Mouse (Mus musculus): Measurements from ENCODE around the gene Cd200. TPM values are rescaled to one million over a fixed set of nuclear protein-coding genes. Genes with fewer than 3 reads are reported as not detected.
"Not testable (repeated sequence)": the region's sequence is repeated elsewhere in the genome, so short reads cannot be mapped to it uniquely, and the experiment has no call there.

The Cd200 gene
- polyA plus RNA-seq (2016; fragmentation: Nextera tagmentation; extraction: Ambion mirVana), result 27.2 and 28.4 TPM in 2 replicates

- Histone ChIP-seq H3K27ac (peak within 1 kb of the TSS; percentile 65; the same call in 1 of the 2 replicates), H3K4me3 (peak within 1 kb of the TSS; percentile 61), H3K4me1 (no peaks in the 10 kb centered on the region), H3K27me3 (no peaks in the 10 kb centered on the region), H3K4me2 (replicated peaks) (peak within 1 kb of the TSS; percentile 69), H3K9me3 (no peaks in the 10 kb centered on the region), H3K9ac (peak within 1 kb of the TSS; percentile 59), H3K36me3 (no peaks in the 10 kb centered on the region)
- under 1% methylated on average over 28 of the region's 28 CpGs for WGBS
- peak; percentile 92 for ATAC-seq (ENCODE audit: insufficient number of reproducible peaks, insufficient read depth, low FRiP score, low TSS enrichment)
Measured at GRCm38 (mm10) chr16:45408425-45409063, at the start of gene Cd200. TSS of gene Cd200 (minus strand) at chr16:45409053.

- Histone ChIP-seq H3K27me3 (no peaks in the 10 kb centered on the region), H3K27ac (no peak overlapping the region), H3K4me3 (no peak overlapping the region), H3K36me3 (no peaks in the 10 kb centered on the region), H3K4me2 (replicated peaks) (no peak overlapping the region), H3K4me1 (no peaks in the 10 kb centered on the region), H3K9me3 (no peaks in the 10 kb centered on the region), H3K9ac (no peak overlapping the region)
- no peak for ATAC-seq (ENCODE audit: insufficient number of reproducible peaks, insufficient read depth, low FRiP score, low TSS enrichment)
Measured at GRCm38 (mm10) chr16:45454762-45455161, 45.9 kb upstream of the Cd200 start.

GRCm38 (mm10) chr16:45437230-45437739, 28.4 kb upstream of the Cd200 start:
- H3K9ac ChIP-seq, result no peak overlapping the region
- 92% methylated on average over 1 of the region's 1 CpGs for WGBS
- H3K4me3 ChIP-seq, result no peak overlapping the region
- no peak for ATAC-seq (ENCODE audit: insufficient number of reproducible peaks, insufficient read depth, low FRiP score, low TSS enrichment)
- H3K27ac ChIP-seq, result no peak overlapping the region
- H3K36me3 ChIP-seq, result no peaks in the 10 kb centered on the region
- H3K27me3 ChIP-seq, result no peaks in the 10 kb centered on the region
- no peaks in the 10 kb centered on the region for H3K9me3 ChIP-seq
- H3K4me1 ChIP-seq, result no peaks in the 10 kb centered on the region
- H3K4me2 ChIP-seq (replicated peaks), result no peak overlapping the region

- Histone ChIP-seq H3K36me3 (no peaks in the 10 kb centered on the region), H3K27ac (no peak overlapping the region), H3K4me1 (no peaks in the 10 kb centered on the region), H3K9ac (no peak overlapping the region), H3K4me3 (no peak overlapping the region), H3K27me3 (no peaks in the 10 kb centered on the region), H3K4me2 (replicated peaks) (no peak overlapping the region), H3K9me3 (no peaks in the 10 kb centered on the region)
- no peak for ATAC-seq (ENCODE audit: insufficient number of reproducible peaks, insufficient read depth, low FRiP score, low TSS enrichment)
Measured at GRCm38 (mm10) chr16:45435591-45435990, 26.7 kb upstream of the Cd200 start.

GRCm38 (mm10) chr16:45427651-45428050, 18.8 kb upstream of the Cd200 start:
- WGBS, result 88% methylated on average over 9 of the region's 9 CpGs
- H3K9me3 ChIP-seq, result no peaks in the 10 kb centered on the region
- no peaks in the 10 kb centered on the region for H3K4me1 ChIP-seq
- H3K27ac ChIP-seq, result no peak overlapping the region
- no peaks in the 10 kb centered on the region for H3K27me3 ChIP-seq
- ATAC-seq (ENCODE audit: insufficient number of reproducible peaks, insufficient read depth, low FRiP score, low TSS enrichment), result no peak
- no peak overlapping the region for H3K4me2 ChIP-seq (replicated peaks)
- H3K9ac ChIP-seq, result no peak overlapping the region
- no peaks in the 10 kb centered on the region for H3K36me3 ChIP-seq
- H3K4me3 ChIP-seq, result no peak overlapping the region

- ATAC-seq (ENCODE audit: insufficient number of reproducible peaks, insufficient read depth, low FRiP score, low TSS enrichment), result no peak
- Histone ChIP-seq H3K36me3 (no peaks in the 10 kb centered on the region), H3K27me3 (no peaks in the 10 kb centered on the region), H3K27ac (no peak overlapping the region), H3K9me3 (no peaks in the 10 kb centered on the region), H3K4me2 (replicated peaks) (no peak overlapping the region), H3K4me1 (no peaks in the 10 kb centered on the region), H3K9ac (no peak overlapping the region), H3K4me3 (no peak overlapping the region)
Measured at GRCm38 (mm10) chr16:45413497-45413896, 4.6 kb upstream of the Cd200 start.

GRCm38 (mm10) chr16:45409064-45409446, 202 bp upstream of the Cd200 start:
- H3K9ac ChIP-seq, result peak overlapping the region; percentile 59; the same call in 1 of the 2 replicates
- WGBS, result 37% methylated on average over 7 of the region's 7 CpGs
- 0 out of 2 replicates have a peak, but pooled peaks have one; percentile 8 for ATAC-seq (ENCODE audit: insufficient number of reproducible peaks, insufficient read depth, low FRiP score, low TSS enrichment)
- not testable (repeated sequence) for H3K9me3 ChIP-seq, H3K27ac ChIP-seq, H3K27me3 ChIP-seq, H3K4me1 ChIP-seq, H3K36me3 ChIP-seq
- peak overlapping the region; percentile 61 for H3K4me3 ChIP-seq
- peak overlapping the region; percentile 69 for H3K4me2 ChIP-seq (replicated peaks)

- Histone ChIP-seq H3K36me3 (no peaks in the 10 kb centered on the region), H3K4me2 (replicated peaks) (peak overlapping the region; percentile 69), H3K9me3 (no peaks in the 10 kb centered on the region), H3K27me3 (no peaks in the 10 kb centered on the region), H3K9ac (peak overlapping the region; percentile 59), H3K27ac (peak overlapping the region; percentile 65; the same call in 1 of the 2 replicates), H3K4me3 (peak overlapping the region; percentile 61), H3K4me1 (no peaks in the 10 kb centered on the region)
- ATAC-seq (ENCODE audit: insufficient number of reproducible peaks, insufficient read depth, low FRiP score, low TSS enrichment), result no peak
- WGBS, result 38% methylated on average over 9 of the region's 9 CpGs
Measured at GRCm38 (mm10) chr16:45407645-45408400, 1.0 kb downstream of the Cd200 start.

GRCm38 (mm10) chr16:45407091-45407490, 1.8 kb downstream of the Cd200 start:
- WGBS, result 88% methylated on average over 5 of the region's 5 CpGs
- ATAC-seq (ENCODE audit: insufficient number of reproducible peaks, insufficient read depth, low FRiP score, low TSS enrichment), result no peak
- Histone ChIP-seq H3K9ac (no peak overlapping the region), H3K27ac (no peak overlapping the region), H3K9me3 (no peaks in the 10 kb centered on the region), H3K27me3 (no peaks in the 10 kb centered on the region), H3K4me2 (replicated peaks) (no peak overlapping the region), H3K4me1 (no peaks in the 10 kb centered on the region), H3K36me3 (no peaks in the 10 kb centered on the region), H3K4me3 (no peak overlapping the region)

GRCm38 (mm10) chr16:45402951-45403350, 5.9 kb downstream of the Cd200 start:
- Histone ChIP-seq H3K27ac (no peak overlapping the region), H3K4me2 (replicated peaks) (no peak overlapping the region), H3K9me3 (no peaks in the 10 kb centered on the region), H3K9ac (no peak overlapping the region), H3K27me3 (no peaks in the 10 kb centered on the region), H3K4me3 (no peak overlapping the region), H3K36me3 (no peaks in the 10 kb centered on the region), H3K4me1 (no peaks in the 10 kb centered on the region)
- WGBS, result 67% methylated on average over 2 of the region's 2 CpGs
- ATAC-seq (ENCODE audit: insufficient number of reproducible peaks, insufficient read depth, low FRiP score, low TSS enrichment), result no peak

- Histone ChIP-seq H3K27me3 (no peaks in the 10 kb centered on the region), H3K4me2 (replicated peaks) (no peak overlapping the region), H3K36me3 (no peaks in the 10 kb centered on the region), H3K9ac (no peak overlapping the region), H3K9me3 (no peaks in the 10 kb centered on the region), H3K4me1 (no peaks in the 10 kb centered on the region), H3K27ac (no peak overlapping the region), H3K4me3 (no peak overlapping the region)
- WGBS, result 88% methylated on average over 1 of the region's 1 CpGs
- no peak for ATAC-seq (ENCODE audit: insufficient number of reproducible peaks, insufficient read depth, low FRiP score, low TSS enrichment)
Measured at GRCm38 (mm10) chr16:45402036-45402435, 6.8 kb downstream of the Cd200 start.

- ATAC-seq (ENCODE audit: insufficient number of reproducible peaks, insufficient read depth, low FRiP score, low TSS enrichment), result no peak
- no peaks in the 10 kb centered on the region for H3K9me3 ChIP-seq
- no peaks in the 10 kb centered on the region for H3K27me3 ChIP-seq
- no peak overlapping the region for H3K4me3 ChIP-seq
- H3K36me3 ChIP-seq, result no peaks in the 10 kb centered on the region
- H3K9ac ChIP-seq, result no peak overlapping the region
- no peak overlapping the region for H3K4me2 ChIP-seq (replicated peaks)
- H3K27ac ChIP-seq, result no peak overlapping the region
- H3K4me1 ChIP-seq, result no peaks in the 10 kb centered on the region
- 60% methylated on average over 9 of the region's 9 CpGs for WGBS
Measured at GRCm38 (mm10) chr16:45399947-45400555, 8.8 kb downstream of the Cd200 start.
